Comparison of ENCODE assay signal across 13 mouse cellular contexts in genomic region chr11:45264001-45264400, GRCm38 (mm10).
A peak's percentile ranks its signal among the peaks of the same experiment; 100 is the strongest.
DNase-seq lines count a peak whose midpoint lies in the region; ATAC-seq and TF ChIP-seq lines count a peak whose summit lies in the region.
"Had no signal": no experiment of that assay in that cellular context is flagged by ENCODE, and none has a peak within 500 bp of the region (broad histone marks: within the 10 kb centered on the region; RNA-seq: fewer than 3 reads in every experiment).

No protein-coding gene starts in this region.

- no peak overlapping the region for H3K4me2 ChIP-seq in midbrain, embryonic 13.5 days (replicated peaks)
- no peak overlapping the region for H3K4me2 ChIP-seq in limb, embryonic 14.5 days (replicated peaks; ENCODE audit: low read depth, low read length, severe bottlenecking)
- H3K4me2 ChIP-seq: embryonic facial prominence, embryonic 13.5 days; liver, embryonic 12.5 days had no signal

- H3K4me1 ChIP-seq in midbrain, embryonic 10.5 days = peaks cover 5% of the 10 kb centered on the region; the same call in 1 of the 2 replicates
- peaks cover 5% of the 10 kb centered on the region for H3K4me1 ChIP-seq in midbrain, embryonic 13.5 days (replicated peaks)
- H3K4me1 ChIP-seq in limb, embryonic 14.5 days (ENCODE audit: control insufficient read depth, insufficient read depth, low read length) = peaks cover 23% of the 10 kb centered on the region
- H3K4me1 ChIP-seq: liver, embryonic 12.5 days had no signal

- H3K9me3 ChIP-seq in midbrain, embryonic 10.5 days (replicated peaks) = no peaks in the 10 kb centered on the region
- no peaks in the 10 kb centered on the region for H3K9me3 ChIP-seq in midbrain, embryonic 13.5 days
- no peaks in the 10 kb centered on the region for H3K9me3 ChIP-seq in limb, embryonic 14.5 days (ENCODE audit: control insufficient read depth, low read length)
- H3K9me3 ChIP-seq: embryonic facial prominence, embryonic 13.5 days; G1E; liver, embryonic 12.5 days had no signal

- H3K27ac ChIP-seq in midbrain, embryonic 10.5 days (replicated peaks) = peak overlapping the region; percentile 46; the same call in 1 of the 2 replicates
- no peak overlapping the region for H3K27ac ChIP-seq in midbrain, embryonic 13.5 days
- no peak overlapping the region; the same call in 1 of the 2 replicates for H3K27ac ChIP-seq in limb, embryonic 14.5 days (replicated peaks; ENCODE audit: low read depth, low read length)
- H3K27ac ChIP-seq: embryonic facial prominence, embryonic 13.5 days; liver, embryonic 12.5 days had no signal

- WGBS in midbrain, embryonic 10.5 days = 58% methylated on average over 3 of the region's 3 CpGs
- 36% methylated on average over 3 of the region's 3 CpGs for WGBS in midbrain, embryonic 13.5 days
- 61% methylated on average over 3 of the region's 3 CpGs for WGBS in limb, embryonic 14.5 days

- DNase-seq in adrenal gland, postnatal 14 days = peak; percentile 20
- no peak for DNase-seq in adrenal gland, adult 8-10 months
- DNase-seq in midbrain, embryonic 10.5 days (ENCODE audit: low spot score) = no peak
- DNase-seq in gastrocnemius, postnatal 25 days = peak; percentile 72
- peak; percentile 55 for DNase-seq in limb, embryonic 14.5 days (ENCODE audit: low spot score)
- DNase-seq in layer of hippocampus, adult 11-12 months (ENCODE audit: low spot score) = no peak
- no peak for DNase-seq in natural killer cell, adult 2 months (ENCODE audit: low spot score in 2 of 2)
- DNase-seq: cerebellum, adult 9-10 months; forebrain, postnatal 0 days had no signal

- no peak overlapping the region for H3K4me3 ChIP-seq in midbrain, embryonic 10.5 days
- no peak overlapping the region for H3K4me3 ChIP-seq in midbrain, embryonic 13.5 days (replicated peaks)
- H3K4me3 ChIP-seq in limb, embryonic 14.5 days (replicated peaks; ENCODE audit: low read length) = no peak overlapping the region
- H3K4me3 ChIP-seq: embryonic facial prominence, embryonic 13.5 days; liver, embryonic 12.5 days had no signal

- H3K36me3 ChIP-seq in midbrain, embryonic 10.5 days = no peaks in the 10 kb centered on the region
- H3K36me3 ChIP-seq in midbrain, embryonic 13.5 days = no peaks in the 10 kb centered on the region
- H3K36me3 ChIP-seq in limb, embryonic 14.5 days (ENCODE audit: control insufficient read depth, insufficient read depth, low read length) = no peaks in the 10 kb centered on the region
- H3K36me3 ChIP-seq: embryonic facial prominence, embryonic 13.5 days; G1E; liver, embryonic 12.5 days had no signal

- ATAC-seq in midbrain, embryonic 13.5 days = no peak
- peak; percentile 39; the same call in 1 of the 2 replicates for ATAC-seq in limb, embryonic 14.5 days (ENCODE audit: low FRiP score, low read depth)
- ATAC-seq: forebrain, postnatal 0 days; liver, embryonic 12.5 days had no signal

- no peak for TF ChIP-seq POLR2A in limb, embryonic 14.5 days (IDR thresholded peaks at IDR 0.05; ENCODE audit: borderline replicate concordance, extremely low read depth, insufficient read depth, insufficient read length)

- H3K27me3 ChIP-seq in midbrain, embryonic 10.5 days (ENCODE audit: low read depth, poor library complexity, severe bottlenecking) = no peaks in the 10 kb centered on the region
- H3K27me3 ChIP-seq in midbrain, embryonic 13.5 days = no peaks in the 10 kb centered on the region
- H3K27me3 ChIP-seq in limb, embryonic 14.5 days (ENCODE audit: control insufficient read depth, insufficient read depth, low read length) = no peaks in the 10 kb centered on the region
- H3K27me3 ChIP-seq: embryonic facial prominence, embryonic 13.5 days; liver, embryonic 12.5 days had no signal

- H3K9ac ChIP-seq in midbrain, embryonic 13.5 days (replicated peaks) = no peak overlapping the region
- H3K9ac ChIP-seq in limb, embryonic 14.5 days (ENCODE audit: low read depth, low read length, severe bottlenecking) = no peak overlapping the region
- H3K9ac ChIP-seq: embryonic facial prominence, embryonic 13.5 days; forebrain, postnatal 0 days; liver, embryonic 12.5 days had no signal

Comparison
In these comparisons a context has a peak if more than half of its experiments do, and no peak if none do; other contexts are left out.
1. DNase-seq: peak in adrenal gland, postnatal 14 days (single experiment), gastrocnemius, postnatal 25 days (single experiment) and limb, embryonic 14.5 days (single experiment); none in adrenal gland, adult 8-10 months (single experiment), midbrain, embryonic 10.5 days (single experiment), layer of hippocampus, adult 11-12 months (single experiment) and natural killer cell, adult 2 months (0 of 2).